Mouse (Mus musculus): ENCODE results near the gene Oser1.

DNA sequence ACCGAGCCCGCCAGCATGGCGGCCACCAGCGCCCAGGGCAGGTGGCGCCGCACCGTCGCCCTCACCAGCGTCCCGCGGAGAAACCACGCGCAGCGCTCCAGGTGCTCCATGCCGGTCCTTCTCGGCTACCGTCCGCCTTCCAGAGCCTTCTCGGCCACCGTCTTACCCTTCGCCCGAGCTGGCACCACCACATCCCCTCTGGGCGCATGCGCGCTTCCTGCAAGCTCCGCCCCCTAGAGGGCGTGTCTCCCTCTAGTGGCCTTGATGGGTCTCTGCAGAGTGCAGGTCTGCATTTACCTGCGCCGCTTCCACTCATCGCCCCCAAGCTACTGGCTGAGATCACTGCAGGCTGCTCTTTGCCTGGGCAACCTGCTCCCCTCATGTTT lies 48.0 kb upstream of the Oser1 start, which contains the start of gene Fitm2:
- peak; percentile 100 for TF ChIP-seq CTCF (IDR thresholded peaks at IDR 0.05; ENCODE audit: borderline replicate concordance, insufficient read depth, low read depth, low read length)
- TF ChIP-seq POLR2A (IDR thresholded peaks at IDR 0.05; ENCODE audit: borderline replicate concordance, insufficient read depth, low read length) = peak; percentile 58; the same call in 1 of the 2 replicates
